Mouse (Mus musculus) E14TG2a.4 (cell line): Measurements from ENCODE around the gene Eif4a3.

Experiments used
- H3K27me3 ChIP-seq: 2 replicates; pipeline ENCODE4 v1.6.1; 2014; ENCODE audit warnings: low read length, control low read depth; ENCODE audit not compliant: insufficient read depth
- H3K36me3 ChIP-seq: 2 replicates; pipeline ENCODE4 v1.6.1; 2014; ENCODE audit warnings: low read length, control low read depth; ENCODE audit not compliant: insufficient read depth
- H3K4me1 ChIP-seq: replicated peaks from 2 replicates; pipeline ENCODE4 v1.6.1; 2014; ENCODE audit warnings: low read depth, low read length, control low read depth
- H3K4me3 ChIP-seq: replicated peaks from 2 replicates; pipeline ENCODE4 v1.5.1; 2014; ENCODE audit warnings: mild to moderate bottlenecking, low read length
- H3K9me3 ChIP-seq: 2 replicates; pipeline ENCODE4 v1.6.1; 2014; ENCODE audit warnings: low read length, control low read depth
- CTCF ChIP-seq: conservative IDR thresholded peaks from 2 replicates; pipeline ENCODE4 v1.5.1; 2014; ENCODE audit warnings: low read length
- NANOG ChIP-seq: IDR thresholded peaks from 2 replicates; pipeline ENCODE4 v1.6.1; 2014; ENCODE audit warnings: borderline replicate concordance, low read length, mixed read lengths
- POU5F1 ChIP-seq: IDR thresholded peaks from 2 replicates; pipeline ENCODE4 v1.6.1; 2014; ENCODE audit warnings: low read length, borderline replicate concordance

Gene Eif4a3

DNA sequence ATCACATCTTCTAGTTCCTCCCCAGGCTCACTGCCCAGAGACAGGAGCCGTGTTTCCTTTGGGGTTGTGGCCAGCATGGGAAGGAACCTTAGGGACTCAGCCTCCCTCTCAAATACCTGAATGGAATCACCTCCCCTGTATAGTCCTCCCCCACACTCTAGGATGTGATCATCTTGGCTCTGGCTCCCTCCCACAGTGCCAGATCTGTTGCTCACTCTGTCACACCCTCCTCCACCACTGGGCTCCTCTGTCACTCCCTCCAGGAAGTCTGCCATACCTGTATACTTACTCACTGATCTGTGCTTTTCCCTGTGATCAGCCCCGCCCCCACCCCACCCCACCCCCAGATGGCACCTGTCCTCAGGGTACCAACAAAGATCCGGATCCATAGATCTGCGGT lies 30.7 kb upstream of the Eif4a3 start:
- no peak for TF ChIP-seq NANOG
- no peak for TF ChIP-seq CTCF
- no peak for TF ChIP-seq POU5F1
- Histone ChIP-seq H3K27me3 (peaks cover 11% of the 10 kb centered on the region), H3K36me3 (no peaks in the 10 kb centered on the region), H3K9me3 (no peaks in the 10 kb centered on the region), H3K4me1 (peaks cover 28% of the 10 kb centered on the region), H3K4me3 (no peak overlapping the region)

DNA sequence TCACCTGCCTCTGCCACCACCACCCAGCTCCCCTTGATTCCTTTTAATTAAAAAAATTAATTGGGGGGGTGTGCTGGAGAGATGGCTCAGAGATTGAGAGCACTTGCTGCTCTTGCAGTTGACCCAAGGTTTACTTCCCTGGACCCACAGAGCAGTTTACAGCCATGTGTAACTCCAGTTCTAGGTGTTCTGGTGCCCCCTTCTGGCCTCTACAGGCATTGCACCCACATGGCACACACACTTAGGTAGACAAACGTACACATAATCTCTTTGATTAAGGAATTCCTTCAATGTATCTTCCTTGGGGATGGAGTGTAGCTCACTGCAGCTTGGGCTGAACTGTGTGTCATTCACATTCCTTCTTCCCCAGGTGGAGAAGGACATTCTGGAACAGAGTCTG lies 25.2 kb upstream of the Eif4a3 start:
- Histone ChIP-seq H3K27me3 (peaks cover 26% of the 10 kb centered on the region), H3K36me3 (no peaks in the 10 kb centered on the region), H3K4me1 (no peaks in the 10 kb centered on the region; the same call in 1 of the 2 replicates), H3K4me3 (no peak overlapping the region), H3K9me3 (no peaks in the 10 kb centered on the region)
- TF ChIP-seq CTCF (peak; percentile 90), POU5F1 (no peak), NANOG (no peak)

GRCm38 (mm10) chr11:119322521-119322920 lies 22.6 kb upstream of the Eif4a3 start:
- Histone ChIP-seq H3K4me3 (no peak overlapping the region), H3K27me3 (peaks cover 23% of the 10 kb centered on the region), H3K36me3 (no peaks in the 10 kb centered on the region), H3K9me3 (no peaks in the 10 kb centered on the region), H3K4me1 (no peaks in the 10 kb centered on the region)
- TF ChIP-seq CTCF (no peak), NANOG (no peak), POU5F1 (no peak)

GRCm38 (mm10) chr11:119316720-119317119 lies 16.8 kb upstream of the Eif4a3 start:
- Histone ChIP-seq H3K36me3 (no peaks in the 10 kb centered on the region), H3K9me3 (no peaks in the 10 kb centered on the region), H3K27me3 (peaks cover 10% of the 10 kb centered on the region), H3K4me1 (peaks cover 4% of the 10 kb centered on the region; the same call in 1 of the 2 replicates), H3K4me3 (no peak overlapping the region)
- no peak for TF ChIP-seq POU5F1
- no peak for TF ChIP-seq NANOG
- TF ChIP-seq CTCF, result no peak

- Histone ChIP-seq H3K9me3 (no peaks in the 10 kb centered on the region), H3K36me3 (no peaks in the 10 kb centered on the region), H3K27me3 (peaks cover 10% of the 10 kb centered on the region), H3K4me1 (peaks cover 9% of the 10 kb centered on the region), H3K4me3 (no peak overlapping the region)
- TF ChIP-seq NANOG (no peak), POU5F1 (no peak), CTCF (no peak)
Observed at GRCm38 (mm10) chr11:119314252-119314936, 14.5 kb upstream of the Eif4a3 start.

DNA sequence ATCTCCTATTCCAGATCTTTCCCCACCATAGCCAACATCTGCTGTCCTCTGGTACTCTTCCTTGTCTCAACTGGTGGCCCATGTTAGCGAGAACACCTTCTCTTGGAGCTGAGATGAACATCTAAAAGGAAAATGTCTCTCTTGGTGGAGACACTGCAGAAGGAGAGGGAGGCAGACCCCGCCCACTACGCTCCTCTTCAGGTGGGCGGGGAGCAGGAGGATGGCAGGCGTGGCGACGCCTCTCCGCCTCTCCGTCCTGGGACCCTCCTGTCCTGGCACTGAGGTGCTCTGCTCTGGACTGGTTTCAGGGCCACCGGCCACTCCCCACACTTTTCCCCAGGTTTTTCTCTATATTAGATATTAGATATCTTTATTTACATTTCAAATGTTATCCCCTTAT lies 10.7 kb upstream of the Eif4a3 start:
- TF ChIP-seq POU5F1, result no peak
- Histone ChIP-seq H3K9me3 (no peaks in the 10 kb centered on the region), H3K36me3 (no peaks in the 10 kb centered on the region), H3K4me1 (peaks cover 33% of the 10 kb centered on the region), H3K27me3 (peaks cover 15% of the 10 kb centered on the region), H3K4me3 (no peak overlapping the region)

DNA sequence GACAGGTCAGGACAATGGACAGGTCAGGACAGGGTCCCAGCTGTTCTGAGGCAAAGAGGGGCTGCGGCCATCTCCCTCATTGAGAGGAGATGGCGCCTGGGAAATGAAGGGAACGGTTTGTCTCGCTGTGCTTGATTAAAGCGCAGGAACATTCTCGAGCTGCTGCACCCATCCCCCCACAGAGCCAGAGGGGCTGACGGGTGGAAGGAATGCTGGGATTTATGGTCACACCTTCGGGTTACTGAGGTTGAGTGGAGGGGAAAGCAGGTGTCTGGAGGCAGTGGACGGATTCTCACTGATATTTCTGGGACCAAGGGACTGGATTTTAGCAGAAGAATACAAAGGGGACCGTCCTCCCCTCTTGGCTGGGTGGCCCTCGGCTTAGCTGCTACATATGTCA lies 8.0 kb upstream of the Eif4a3 start:
- Histone ChIP-seq H3K9me3 (no peaks in the 10 kb centered on the region), H3K27me3 (peaks cover 10% of the 10 kb centered on the region), H3K36me3 (no peaks in the 10 kb centered on the region), H3K4me3 (no peak overlapping the region), H3K4me1 (peaks cover 56% of the 10 kb centered on the region)
- TF ChIP-seq NANOG, result no peak
- no peak for TF ChIP-seq CTCF
- TF ChIP-seq POU5F1, result no peak

DNA sequence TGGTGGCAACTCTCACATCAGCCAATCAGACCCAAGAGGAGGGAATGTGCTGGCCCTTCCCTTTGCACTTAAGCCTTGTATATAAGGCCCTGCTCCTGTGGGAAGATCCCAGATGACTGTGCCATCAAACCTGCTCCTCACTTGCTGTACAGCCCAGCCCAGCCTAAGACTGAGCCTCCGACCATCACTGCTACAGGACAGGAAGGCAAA lies 7.7 kb upstream of the Eif4a3 start, which contains the start of gene Card14:
Gene Card14 (plus strand): TSS at position 111 of the 210 bp plus-strand sequence.
- H3K36me3 ChIP-seq, result no peaks in the 10 kb centered on the region
- H3K4me3 ChIP-seq, result no peak within 1 kb of the TSS
- TF ChIP-seq NANOG (no peak), POU5F1 (no peak), CTCF (no peak)
- peaks cover 10% of the 10 kb centered on the region for H3K27me3 ChIP-seq
- H3K9me3 ChIP-seq, result no peaks in the 10 kb centered on the region
- peaks cover 60% of the 10 kb centered on the region for H3K4me1 ChIP-seq
